In the genomic region with DNA sequence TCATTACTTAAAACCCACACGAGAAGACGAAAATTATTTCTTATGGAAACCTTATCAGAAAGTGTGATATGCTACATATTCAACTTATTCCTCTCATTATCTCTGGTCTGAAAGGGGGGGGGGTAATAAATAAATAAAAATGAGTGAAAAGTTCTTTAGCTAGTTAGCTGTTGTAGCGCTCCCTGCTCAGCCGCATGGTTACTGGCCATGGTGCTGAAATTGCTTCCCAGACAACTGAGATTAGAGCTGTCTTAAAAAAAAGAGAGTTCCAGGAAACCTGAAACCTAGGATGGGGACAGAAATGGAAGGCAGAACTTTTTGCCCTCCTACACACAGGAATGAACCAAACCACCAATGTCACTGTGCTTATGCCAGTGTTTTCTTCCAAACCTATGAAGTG, we compare ENCODE assay signal across 9 mouse cellular contexts. TPM values are rescaled to one million over a fixed set of nuclear protein-coding genes. Genes with fewer than 3 reads are reported as not detected.
DNase-seq lines count a peak whose midpoint lies in the region; ATAC-seq and TF ChIP-seq lines count a peak whose summit lies in the region.
"Had no signal": no experiment of that assay in that cellular context is flagged by ENCODE, and none has a peak within 500 bp of the region (broad histone marks: within the 10 kb centered on the region; RNA-seq: fewer than 3 reads in every experiment).

No protein-coding gene starts in this region.

- no peaks in the 10 kb centered on the region for H3K36me3 ChIP-seq in kidney, adult 2 months (ENCODE audit: control insufficient read depth, insufficient read depth, low read length)

- no peak overlapping the region for H3K4me3 ChIP-seq in kidney, adult 2 months (ENCODE audit: insufficient read depth, low read depth, low read length)

- peak; percentile 17 for DNase-seq in kidney, adult 2 months
- no peak for DNase-seq in kidney, adult 11 months
- peak; percentile 4 for DNase-seq in Patski (ENCODE audit: low read depth, low spot score)
- DNase-seq in embryo, embryonic 9.5 days (ENCODE audit: extremely low spot score): peak; percentile 75
- DNase-seq in mesoderm, embryonic 11.5 days (ENCODE audit: low read depth, low spot score): peak; percentile 86
- DNase-seq in cerebellum, adult 18-20 months: no peak
- no peak for DNase-seq in left cerebral cortex, adult 9 months (ENCODE audit: low spot score in 2 of 2)
- no peak for DNase-seq in T-cell, adult 2 months (ENCODE audit: low spot score)

- H3K27ac ChIP-seq in kidney, adult 2 months (ENCODE audit: insufficient read depth, low read depth, low read length): no peak overlapping the region

- CTCF ChIA-PET in Patski (lab: Charles Lee): no interaction called here

- WGBS in kidney, adult 2 months: 3% methylated on average over 4 of the region's 4 CpGs

- H3K27me3 ChIP-seq in kidney, adult 2 months (replicated peaks; ENCODE audit: control insufficient read depth, insufficient read depth, low read length): peaks cover 4% of the 10 kb centered on the region; the same call in 1 of the 2 replicates
- peaks cover 88% of the 10 kb centered on the region for H3K27me3 ChIP-seq in Patski

- in situ Hi-C loops in Patski (cut with MboI; ENCODE audit: low pct_unique_long_range_greater_than_20kb): no loop called here

- POLR2A ChIA-PET in Patski (lab: Charles Lee): interaction anchor here (1.1 kb wide), 1 partner anchor 23 kb away, joined by 3 read pairs; no protein-coding TSS in a partner anchor

- TF ChIP-seq POLR2A in kidney, adult 2 months (IDR thresholded peaks at IDR 0.05; ENCODE audit: low read depth, low read length): no peak

- no peaks in the 10 kb centered on the region for H3K4me1 ChIP-seq in kidney, adult 2 months (ENCODE audit: control insufficient read depth, insufficient read depth, low read length)

- TF ChIP-seq CTCF in kidney, adult 2 months (conservative IDR thresholded peaks at IDR 0.05; ENCODE audit: insufficient read depth, insufficient read length, low read depth, low read length): no peak
- no peak for TF ChIP-seq CTCF in Patski (IDR thresholded peaks at IDR 0.05)

- ATAC-seq in Patski: no peak

RNA-seq across cellular contexts. Expression of a gene that starts 5.1 kb away (rescaled TPM):
- polyA plus RNA-seq in kidney, adult 2 months (2012; rRNA removed): not detected in 2 replicates
- polyA plus RNA-seq in Patski (2021): not detected
- polyA plus RNA-seq: heart, postnatal 0 days had no signal

Comparison
In these comparisons a context has a peak if more than half of its experiments do, and no peak if none do; other contexts are left out.
1. DNase-seq: peak in kidney, adult 2 months (single experiment), Patski (single experiment), embryo, embryonic 9.5 days (single experiment) and mesoderm, embryonic 11.5 days (single experiment); none in kidney, adult 11 months (single experiment), cerebellum, adult 18-20 months (0 of 2), left cerebral cortex, adult 9 months (0 of 2) and T-cell, adult 2 months (single experiment).